Mouse (Mus musculus) hematopoietic stem cell, adult 5-6 weeks (primary cell): ENCODE measurements at regions not wholly inside any gene's neighbourhood (a gene's known extent, or its start where the extent isn't known, plus 50 kb on each side); places are given as distances from the start of the nearest gene placed in this dataset.

Experiments used
- ATAC-seq, 2 experiments: fragments of 125-278 bp in 1 of 2; replicated peaks in 1 of 2; 2 replicates each; pipeline ENCODE4 v1.8.0; 2016 to 2017; ENCODE audit warnings: inconsistent platforms in 2 of 2, mild to moderate bottlenecking in 2 of 2, moderate number of reproducible peaks in 2 of 2, low read depth in 1 of 2, moderate TSS enrichment in 1 of 2; ENCODE audit not compliant: low FRiP score in 2 of 2, poor library complexity in 2 of 2, severe bottlenecking in 2 of 2, insufficient read depth in 1 of 2, low TSS enrichment in 1 of 2

GRCm38 (mm10) chr4:95385552-95385951 is 171.8 kb upstream of the Fggy start:
- 0 out of 4 replicates have a peak, but pooled peaks of 1 of the 2 experiments have one; percentile 17 for ATAC-seq

DNA sequence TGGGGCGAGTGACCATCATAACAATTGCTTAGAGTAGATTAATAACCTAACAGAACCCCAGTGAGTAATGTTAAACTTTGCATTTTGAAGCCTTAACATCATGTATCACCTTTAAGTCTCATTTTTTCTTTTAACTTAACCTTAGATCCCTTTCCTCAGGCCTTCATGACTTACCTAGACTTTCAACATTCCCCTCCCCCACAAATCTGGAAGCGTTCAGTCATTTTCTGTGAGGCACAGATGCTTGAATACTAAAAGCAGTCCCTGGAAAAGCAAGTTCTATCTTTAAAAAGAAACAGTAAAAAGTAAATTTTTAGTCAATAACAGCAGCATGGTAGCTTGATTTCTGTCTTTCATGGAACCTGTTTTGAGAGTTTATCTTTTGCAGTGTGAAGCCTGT is 171.3 kb upstream of the Fggy start:
- no peak for ATAC-seq

DNA sequence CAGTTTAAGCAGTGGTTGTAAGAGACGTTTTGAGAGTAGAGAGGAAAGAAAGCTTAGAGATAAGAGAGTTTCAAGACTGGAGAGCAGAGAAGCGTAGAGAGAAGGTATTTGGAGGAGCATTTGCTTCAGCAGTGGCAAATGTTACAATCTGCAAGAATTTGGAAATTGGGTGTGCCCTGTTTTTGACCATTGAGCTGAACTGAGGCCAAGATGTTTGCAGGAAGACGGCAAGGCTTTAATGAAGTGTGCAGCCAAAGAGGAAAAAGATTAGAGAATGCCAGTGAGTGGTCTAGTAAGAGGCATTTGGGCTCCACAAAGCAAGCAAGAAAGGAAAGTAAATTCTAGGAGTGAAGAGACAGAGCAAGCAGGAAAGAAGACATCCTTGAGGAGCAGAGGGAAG is 168.8 kb upstream of the Fggy start:
- no peak for ATAC-seq

GRCm38 (mm10) chr4:95389647-95390046 is 167.7 kb upstream of the Fggy start:
- ATAC-seq, result no peak

- ATAC-seq, result no peak
These were observed 166.8 kb upstream of the Fggy start for GRCm38 (mm10) chr4:95390549-95390948.

DNA sequence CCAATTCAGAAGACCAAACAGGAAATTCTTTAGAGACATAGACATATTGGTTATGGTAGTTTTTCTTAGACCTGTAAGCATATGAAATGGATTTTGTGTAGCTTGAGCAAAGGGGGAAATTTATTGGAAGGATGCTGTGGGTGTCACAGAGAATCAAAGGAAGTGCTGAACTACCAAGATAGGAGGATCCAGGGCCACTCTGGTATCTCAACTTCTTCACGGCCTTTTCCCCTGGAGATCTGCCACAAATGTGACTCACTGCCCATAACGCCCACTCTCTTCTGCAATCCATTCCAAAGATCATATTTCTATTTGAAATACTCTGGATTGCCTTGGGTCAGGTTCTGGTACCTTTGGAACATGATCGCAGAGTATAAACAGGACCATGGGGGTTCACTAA is 161.6 kb upstream of the Fggy start:
- ATAC-seq, result no peak

- no peak for ATAC-seq
These were observed 159.0 kb upstream of the Fggy start for GRCm38 (mm10) chr4:95398301-95398700.

- no peak for ATAC-seq
These were observed 155.0 kb upstream of the Fggy start for GRCm38 (mm10) chr4:95402273-95402672.

DNA sequence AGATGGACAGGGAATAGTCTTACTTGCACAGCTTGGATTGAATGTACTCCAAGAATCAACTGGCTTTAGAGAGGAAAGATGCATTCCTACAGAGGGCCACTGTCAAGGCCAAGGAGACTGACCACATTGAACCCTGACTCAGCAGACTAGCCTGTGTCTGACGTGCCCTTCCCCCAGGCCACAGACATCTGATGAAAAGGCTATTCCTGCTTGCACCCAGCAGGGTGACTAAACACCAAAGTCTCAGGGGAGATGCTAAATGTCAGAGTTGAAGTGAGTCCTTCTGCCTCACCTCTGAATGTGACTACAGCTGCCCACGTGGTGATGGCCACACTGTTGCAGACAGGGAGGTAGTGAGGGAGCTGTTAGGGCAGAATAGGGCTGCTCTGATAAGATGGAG is 140.2 kb upstream of the Fggy start:
- ATAC-seq, result no peak

DNA sequence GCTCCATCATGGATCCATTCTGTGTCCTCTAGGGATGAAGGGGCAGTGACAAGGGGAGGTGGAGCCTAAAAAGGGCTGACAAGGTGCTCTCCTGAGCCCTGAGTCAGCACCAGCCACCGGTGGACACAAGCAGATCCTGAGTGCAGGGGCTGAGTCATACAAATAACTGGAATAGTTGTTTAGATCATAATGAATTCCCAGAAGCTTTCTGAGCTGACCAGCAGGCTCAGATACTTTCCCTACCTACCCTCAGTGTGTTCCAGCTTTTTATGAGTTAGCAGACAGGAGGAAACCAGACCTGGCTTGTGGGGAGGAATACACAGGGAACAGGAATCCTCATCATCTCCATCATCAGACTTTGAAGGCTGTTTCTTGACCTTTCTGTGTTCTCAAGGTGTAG is 130.7 kb upstream of the Fggy start:
- no peak for ATAC-seq

GRCm38 (mm10) chr4:95434543-95434942 is 122.8 kb upstream of the Fggy start:
- ATAC-seq, result no peak

GRCm38 (mm10) chr4:95435080-95435479 is 122.2 kb upstream of the Fggy start:
- ATAC-seq, result no peak

DNA sequence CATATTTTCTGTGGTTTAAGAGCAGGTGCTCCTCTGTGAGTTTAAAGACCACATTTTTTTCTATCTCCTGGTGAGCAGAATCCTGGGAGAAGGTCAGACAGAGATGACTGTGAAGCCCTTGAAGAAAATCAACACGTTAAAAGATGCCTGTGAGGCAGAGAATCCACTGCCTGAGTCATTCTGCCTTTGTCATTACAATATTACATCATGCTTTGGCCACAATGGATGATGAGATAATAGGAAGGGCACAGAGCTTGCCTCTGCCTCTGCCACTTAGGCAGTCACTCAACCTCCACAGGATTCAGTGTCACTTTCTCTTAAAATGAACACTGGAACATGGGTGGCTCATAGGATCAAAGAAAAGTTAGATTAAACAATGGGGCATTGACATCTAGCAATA is 117.5 kb upstream of the Fggy start:
- no peak for ATAC-seq

DNA sequence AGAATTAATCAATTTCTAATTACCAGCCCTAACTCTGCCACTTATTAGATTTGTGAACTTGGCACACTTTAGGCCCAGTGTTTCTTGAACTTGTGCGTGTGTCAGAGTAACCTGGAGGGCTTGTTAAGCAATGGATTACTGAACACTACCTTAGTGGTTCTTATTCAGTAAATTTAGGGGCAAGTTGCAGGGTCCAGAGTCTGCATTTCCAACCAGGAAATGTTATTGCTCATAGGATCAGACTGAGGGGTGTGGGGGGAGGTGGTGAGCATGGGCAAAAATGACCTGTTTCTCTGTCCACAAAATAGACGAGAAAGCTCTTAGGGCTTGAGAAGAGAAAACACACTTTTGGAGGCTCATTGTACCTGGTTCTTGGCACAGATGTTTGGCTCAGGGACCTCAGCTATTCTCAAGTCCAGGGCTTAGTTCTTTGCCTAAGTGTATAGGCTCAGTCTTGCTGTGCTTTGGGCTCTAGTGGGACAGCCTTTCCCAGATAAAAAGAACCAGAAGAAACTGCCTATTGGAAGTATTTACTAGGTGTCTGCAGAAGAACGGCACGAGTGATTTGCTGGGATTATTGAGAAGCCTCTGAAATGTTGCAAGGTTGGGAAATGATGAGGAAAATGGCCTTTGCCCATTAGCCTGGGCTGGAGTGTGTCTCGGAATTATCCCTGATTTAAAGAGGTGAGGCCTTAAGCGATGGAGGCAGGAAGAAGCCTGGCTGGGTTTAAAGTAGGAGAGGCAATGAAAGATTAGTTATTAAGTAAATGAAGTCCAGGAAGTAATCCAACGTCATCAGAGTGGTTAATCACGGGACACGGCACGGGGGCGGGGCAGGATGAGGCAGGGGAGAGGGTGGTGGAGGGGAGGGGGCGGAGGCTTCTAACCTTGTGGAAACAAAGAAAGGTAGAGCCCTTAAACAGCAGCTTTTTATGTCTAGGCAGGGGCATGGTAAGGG is 113.2 kb upstream of the Fggy start:
- no peak for ATAC-seq

- ATAC-seq, result no peak
These were observed 107.0 kb upstream of the Fggy start for GRCm38 (mm10) chr4:95450286-95450685.

- no peak for ATAC-seq
These were observed 105.5 kb upstream of the Fggy start for GRCm38 (mm10) chr4:95451831-95452230.

DNA sequence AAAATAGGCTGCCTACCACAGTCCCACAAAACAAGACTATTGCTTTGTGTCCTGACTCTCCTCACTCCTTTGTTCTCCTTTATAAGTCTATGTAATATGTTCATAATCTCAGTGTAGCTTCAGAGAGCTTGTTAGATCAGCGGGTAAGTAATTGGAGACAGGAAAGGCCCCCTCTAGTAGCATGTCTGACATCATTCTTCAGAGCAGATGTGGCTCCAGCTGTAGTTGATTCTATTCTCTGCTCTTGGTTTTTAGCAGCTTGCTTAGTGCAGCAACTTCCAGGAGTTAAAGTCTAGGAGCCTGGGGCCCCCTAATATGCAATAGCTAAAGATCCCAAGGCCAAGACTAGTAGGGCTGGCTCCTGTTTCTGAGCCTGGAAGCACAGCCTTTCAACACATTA is 101.0 kb upstream of the Fggy start:
- no peak for ATAC-seq

DNA sequence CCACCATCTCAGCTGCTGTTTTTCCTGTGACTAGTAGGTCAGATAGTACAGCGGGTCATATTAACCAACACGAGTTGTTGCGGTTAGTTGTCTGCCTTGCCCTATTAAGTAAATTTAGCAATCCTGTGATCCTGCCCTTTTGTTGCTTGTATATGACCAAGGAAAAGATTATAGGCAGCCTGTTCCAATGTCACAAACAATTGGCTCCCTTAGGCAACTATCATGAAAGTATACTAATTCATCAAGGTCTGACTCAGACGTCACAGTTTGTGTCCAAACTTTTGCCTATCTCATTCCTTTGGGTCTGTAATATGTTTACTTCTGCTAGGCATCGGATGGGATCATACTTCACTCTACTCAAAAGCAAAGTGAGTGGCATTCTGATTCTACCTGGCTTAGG is 100.4 kb upstream of the Fggy start:
- ATAC-seq, result no peak

DNA sequence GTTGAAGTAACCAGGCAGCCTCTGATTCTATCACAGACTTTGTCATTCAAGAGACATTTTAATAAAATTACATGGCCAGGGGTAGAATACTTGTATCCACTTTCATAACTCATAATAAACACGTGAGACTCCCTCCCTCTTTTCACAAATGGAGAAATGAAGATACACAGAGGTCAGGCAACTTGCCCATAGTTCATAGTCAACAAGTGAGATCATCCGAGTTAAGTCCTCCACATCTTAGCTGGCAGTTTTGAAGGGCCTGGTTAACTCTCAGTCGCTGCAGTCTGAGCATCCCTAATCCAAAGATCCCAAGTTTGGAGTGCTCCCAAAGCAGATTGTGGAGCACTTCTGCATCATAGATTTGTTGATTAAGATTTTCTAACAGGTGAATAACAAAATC is 94.8 kb upstream of the Fggy start:
- ATAC-seq, result no peak
